Mouse (Mus musculus): Measurements from ENCODE around the gene Adprhl1.

Gene Adprhl1

GRCm38 (mm10) chr8:13229802-13230201 lies 24.2 kb downstream of the Adprhl1 start:
- no peak for DNase-seq (ENCODE audit: low spot score)

- no peak for DNase-seq (ENCODE audit: low spot score)
Measured at GRCm38 (mm10) chr8:13228923-13229610, 24.9 kb downstream of the Adprhl1 start.

- no peak for DNase-seq (ENCODE audit: low spot score)
Measured at GRCm38 (mm10) chr8:13227184-13227583, 26.8 kb downstream of the Adprhl1 start.

GRCm38 (mm10) chr8:13226288-13226687 lies 27.7 kb downstream of the Adprhl1 start:
- DNase-seq (ENCODE audit: low spot score) = no peak

DNA sequence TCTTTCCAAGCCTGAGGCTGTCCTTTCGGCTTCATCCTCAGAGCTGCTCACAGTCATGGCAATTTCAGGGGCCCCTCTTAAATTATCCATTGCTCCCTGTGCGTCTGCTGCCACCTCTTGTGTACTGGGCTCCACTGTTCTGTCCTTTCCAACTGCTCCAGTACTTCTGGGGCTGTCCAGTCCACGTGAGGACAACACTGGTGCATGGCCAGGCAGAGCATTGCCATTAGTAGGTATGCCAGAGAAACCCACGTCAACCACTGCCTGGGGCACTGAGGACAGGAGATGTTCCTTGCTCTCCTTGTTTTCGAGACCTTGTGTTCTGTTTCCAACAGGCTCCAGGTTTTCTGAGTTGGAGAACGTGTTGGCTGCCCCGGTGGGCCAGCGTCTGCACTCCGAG lies 29.5 kb downstream of the Adprhl1 start:
- DNase-seq (ENCODE audit: low spot score) = no peak

DNA sequence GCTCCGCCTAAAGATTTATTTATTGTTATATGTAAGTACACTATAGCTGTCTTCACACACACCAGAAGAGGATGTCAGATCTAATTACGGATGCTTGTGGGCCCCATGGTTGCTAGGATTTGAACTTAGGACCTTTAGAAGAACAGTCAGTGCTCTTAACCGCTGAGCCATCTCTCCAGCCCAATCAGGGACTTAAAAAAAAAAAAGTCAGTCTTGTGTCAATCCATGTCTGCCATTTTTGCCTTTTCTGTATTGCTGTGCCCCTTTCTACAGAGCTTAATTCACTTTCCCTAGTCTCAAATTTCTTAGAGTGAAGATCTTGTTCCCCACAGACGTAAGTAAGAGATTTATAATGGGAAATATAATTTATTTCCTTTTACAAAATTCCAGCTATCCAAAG lies 35.5 kb downstream of the Adprhl1 start:
- no peak for DNase-seq (ENCODE audit: low spot score)

GRCm38 (mm10) chr8:13217986-13218385 lies 36.0 kb downstream of the Adprhl1 start:
- DNase-seq (ENCODE audit: low spot score) = no peak

GRCm38 (mm10) chr8:13217093-13217492 lies 36.9 kb downstream of the Adprhl1 start:
- DNase-seq (ENCODE audit: low spot score) = no peak

DNA sequence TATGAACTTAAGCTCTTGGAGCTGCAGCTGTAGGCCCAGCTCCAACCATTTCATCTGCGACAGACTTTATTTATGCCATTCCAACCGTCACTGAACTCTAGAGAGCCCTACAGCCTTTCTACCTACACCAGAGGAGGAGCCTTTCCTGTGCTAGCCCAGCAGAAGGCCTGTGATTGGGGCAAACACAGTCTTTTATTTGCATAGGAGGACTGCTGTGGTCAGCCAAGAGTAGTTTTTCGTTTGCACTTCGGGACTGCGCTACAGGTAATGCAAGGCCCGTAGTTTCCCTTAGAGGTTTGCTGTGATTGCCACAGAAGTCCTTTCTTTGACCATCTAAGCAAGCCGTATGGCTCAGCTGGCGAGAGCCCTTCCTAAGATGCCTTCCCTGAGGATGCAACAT lies 37.6 kb downstream of the Adprhl1 start:
- DNase-seq (ENCODE audit: low spot score) = no peak

- DNase-seq (ENCODE audit: low spot score) = peak; percentile 78
Measured at GRCm38 (mm10) chr8:13213479-13214268, 40.3 kb downstream of the Adprhl1 start.

GRCm38 (mm10) chr8:13209770-13210169 lies 44.2 kb downstream of the Adprhl1 start:
- DNase-seq (ENCODE audit: low spot score) = no peak

- peak; percentile 59 for DNase-seq (ENCODE audit: low spot score)
Measured at GRCm38 (mm10) chr8:13208627-13209355, 45.2 kb downstream of the Adprhl1 start.

GRCm38 (mm10) chr8:13206290-13206689 lies 47.7 kb downstream of the Adprhl1 start:
- DNase-seq (ENCODE audit: low spot score) = no peak

DNA sequence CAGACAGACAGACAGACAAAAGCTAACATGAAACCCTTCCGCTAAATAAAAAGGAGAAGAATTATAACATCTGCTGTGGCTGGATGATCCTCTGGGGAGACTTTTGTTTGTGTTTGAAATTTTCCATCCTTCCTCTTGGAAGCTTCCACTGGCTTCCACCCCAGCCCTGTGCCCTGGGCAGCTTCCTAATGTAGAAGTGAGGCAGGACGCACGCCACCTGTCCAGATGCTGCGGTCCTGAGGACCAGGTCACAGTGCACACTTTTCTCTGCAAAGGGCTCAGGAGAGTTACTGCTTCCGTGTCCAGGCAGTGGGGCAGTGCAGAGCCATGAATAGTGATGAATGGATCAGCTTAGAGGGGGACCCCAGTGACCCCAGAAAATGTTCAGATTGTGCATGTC lies 48.7 kb downstream of the Adprhl1 start:
- DNase-seq (ENCODE audit: low spot score) = no peak

- DNase-seq (ENCODE audit: low spot score) = peak; percentile 40
Measured at GRCm38 (mm10) chr8:13204371-13205140, 49.4 kb downstream of the Adprhl1 start.

GRCm38 (mm10) chr8:13203472-13203871 lies 50.5 kb downstream of the Adprhl1 start:
- DNase-seq (ENCODE audit: low spot score) = peak; percentile 41

DNA sequence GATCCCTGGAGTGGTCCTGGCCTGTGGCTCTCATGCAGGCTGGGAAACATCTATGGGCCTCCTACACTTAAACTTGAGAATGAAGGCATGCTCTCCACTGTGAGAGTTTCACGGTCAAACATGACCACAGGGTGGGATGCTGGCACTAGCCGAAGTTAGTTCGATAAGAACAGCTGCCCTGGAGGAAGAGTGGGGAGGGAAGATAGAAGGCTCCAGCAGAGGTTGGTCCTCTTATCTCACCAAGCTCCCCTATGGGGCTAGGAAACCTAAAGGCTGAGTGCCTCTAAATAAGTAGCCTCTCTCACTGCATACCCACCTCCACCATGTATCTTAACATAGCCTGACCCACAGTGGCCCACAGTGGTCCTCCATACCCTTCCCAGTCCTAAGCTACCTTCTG lies 51.2 kb downstream of the Adprhl1 start:
- peak; percentile 57 for DNase-seq (ENCODE audit: low spot score)

DNA sequence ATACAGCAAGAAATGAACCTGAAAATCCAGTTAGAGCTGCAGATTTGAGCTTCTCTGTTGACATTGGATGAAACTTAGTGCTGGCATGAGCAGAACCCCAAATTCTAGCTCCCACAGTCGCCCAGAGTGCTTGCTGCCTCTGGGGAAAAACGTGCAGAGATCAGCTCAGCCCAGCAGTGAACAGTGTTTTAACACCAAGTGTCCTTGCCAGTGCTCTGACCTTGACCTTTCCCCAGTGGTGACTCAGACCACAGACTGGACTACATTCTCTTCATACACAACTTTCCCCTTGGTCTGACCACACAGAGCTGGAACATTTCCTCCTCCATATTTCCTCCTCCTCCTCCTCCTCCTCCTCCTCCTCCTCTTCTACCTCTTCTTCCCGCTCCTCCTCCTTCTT lies 51.9 kb downstream of the Adprhl1 start:
- DNase-seq (ENCODE audit: low spot score) = no peak

DNA sequence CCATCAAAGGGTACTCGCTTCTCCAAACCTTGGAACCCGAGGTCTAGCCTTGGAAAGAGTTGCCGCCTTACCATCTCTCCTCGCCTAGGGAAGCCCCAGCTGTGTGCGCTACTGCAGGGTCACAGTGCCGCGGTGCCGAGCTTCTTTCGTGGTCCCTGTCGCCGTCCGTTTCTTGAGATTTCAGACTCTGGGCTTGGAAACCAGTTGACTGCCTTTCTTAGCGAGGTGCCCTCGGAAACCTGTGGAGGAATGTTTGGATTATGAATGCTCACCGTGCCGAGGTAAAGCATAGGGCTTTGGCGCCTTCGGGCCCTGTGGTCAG lies 53.0 kb downstream of the Adprhl1 start:
- peak; percentile 39 for DNase-seq (ENCODE audit: low spot score)

DNA sequence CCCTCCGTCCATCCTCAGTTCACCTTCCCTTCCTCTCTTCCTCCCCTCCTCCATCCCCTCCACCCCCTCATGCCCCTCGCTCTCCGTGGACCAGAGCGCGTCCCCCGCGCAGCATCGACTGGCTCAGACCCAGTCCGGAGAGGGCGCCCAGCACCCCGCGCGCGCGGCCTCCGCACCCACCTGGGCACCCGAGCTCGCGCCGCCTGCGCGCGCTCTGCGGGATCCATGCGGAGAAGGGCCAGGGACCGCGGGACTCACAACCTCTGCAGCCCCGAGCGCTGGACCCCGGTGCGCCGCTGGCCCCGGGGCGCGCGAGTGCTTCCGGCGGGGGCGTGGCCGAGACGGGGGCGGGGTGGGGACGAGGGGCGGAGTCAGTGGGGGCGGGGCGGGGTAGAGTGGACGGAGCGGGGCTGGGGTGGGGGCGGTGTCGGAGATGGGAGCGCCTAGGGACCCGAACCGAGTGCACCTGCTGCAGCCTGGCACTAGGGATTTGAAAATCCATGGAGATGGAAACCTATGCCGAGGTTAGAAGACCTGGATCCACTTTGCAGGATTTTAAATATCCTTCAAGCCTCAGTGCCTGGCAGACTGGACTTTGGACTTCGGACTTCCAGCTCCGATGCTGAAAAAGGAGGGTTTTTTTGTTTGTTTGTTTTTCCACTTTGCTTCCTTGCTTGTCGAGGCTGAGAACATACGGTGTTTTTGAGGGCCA lies 53.5 kb downstream of the Adprhl1 start, which contains the start of gene Grtp1:
Grtp1 (minus strand) TSS at position 320 of the 712 bp plus-strand sequence.
- DNase-seq (ENCODE audit: low spot score) = peak; percentile 56

DNA sequence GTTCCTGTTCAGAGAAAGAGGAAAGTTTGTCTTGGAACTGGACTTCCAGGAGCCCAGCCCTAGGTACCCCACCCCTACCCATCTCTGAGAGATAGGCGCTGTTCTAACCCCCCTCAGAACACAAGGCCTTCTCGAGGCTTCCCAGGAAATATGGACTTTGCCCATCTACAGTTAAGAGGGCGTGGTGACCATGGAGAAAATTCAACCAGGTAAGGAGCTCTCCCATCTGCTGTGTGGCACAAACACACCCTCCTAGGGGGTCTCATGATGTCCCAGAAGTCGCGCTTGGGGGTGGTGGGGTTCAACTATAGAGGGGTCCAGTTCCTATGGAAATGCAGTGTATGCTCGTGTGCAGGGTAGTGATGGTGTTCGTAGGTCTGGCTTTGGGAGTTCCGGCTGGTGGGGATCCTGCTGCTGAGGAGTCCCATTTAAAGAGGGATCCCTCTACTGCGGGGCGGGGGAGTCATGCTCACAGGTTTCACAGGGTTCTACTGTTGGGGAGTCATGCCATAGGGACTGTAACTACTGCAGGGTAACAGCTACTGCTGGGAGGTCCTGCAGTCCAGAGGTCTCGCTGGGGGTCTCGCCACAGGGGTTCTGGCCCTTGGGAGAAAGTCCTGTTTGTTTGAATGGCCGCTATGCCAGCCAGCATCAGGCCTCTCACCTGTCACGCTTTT lies 54.4 kb downstream of the Adprhl1 start:
- no peak for DNase-seq (ENCODE audit: low spot score)
